Mouse (Mus musculus) MEL (cell line): ENCODE data around the gene Nccrp1. TPM values are rescaled to one million over a fixed set of nuclear protein-coding genes. Genes with fewer than 3 reads are reported as not detected.
A peak's percentile ranks its signal among the peaks of the same experiment; 100 is the strongest.

Source experiments
- DNase-seq: peaks from one replicate; pipeline ENCODE4 v3.0.0; 2011; ENCODE audit warnings: low read depth, low spot score
- H3K27ac ChIP-seq: 2 replicates; pipeline ENCODE4 v1.5.1; 2012; ENCODE audit warnings: low read depth, mild to moderate bottlenecking, control low read depth, low read length, moderate library complexity; ENCODE audit not compliant: control insufficient read depth
- H3K27me3 ChIP-seq, 2 experiments: fragments of 150-350 bp in 1 of 2; sonication (generic) in 1 of 2; 2 replicates each; pipeline ENCODE4 v1.6.1; 2012; ENCODE audit warnings: low read length in 2 of 2, mild to moderate bottlenecking in 2 of 2, improper control_type of control experiment in 1 of 2, moderate library complexity in 1 of 2; ENCODE audit not compliant: insufficient read depth in 2 of 2, control insufficient read depth in 1 of 2
- H3K36me3 ChIP-seq, 2 experiments: 2 replicates each; pipeline ENCODE4 v1.6.1; 2012 to 2014; ENCODE audit warnings: low read length in 2 of 2, improper control_type of control experiment in 1 of 2, inconsistent platforms in 1 of 2, mild to moderate bottlenecking in 1 of 2; ENCODE audit not compliant: insufficient read depth in 2 of 2, control insufficient read depth in 1 of 2
- H3K4me1 ChIP-seq, 2 experiments: fragments of 150-350 bp in 1 of 2; sonication (generic) in 1 of 2; 2 replicates each; pipeline ENCODE4 v1.6.1; 2012; ENCODE audit warnings: low read length in 2 of 2, improper control_type of control experiment in 1 of 2, mild to moderate bottlenecking in 1 of 2; ENCODE audit not compliant: insufficient read depth in 2 of 2, control insufficient read depth in 1 of 2
- H3K4me3 ChIP-seq, 2 experiments: fragments of 150-350 bp in 1 of 2; sonication (generic) in 1 of 2; 2 replicates each; pipeline ENCODE4 v1.5.1; 2012; ENCODE audit warnings: low read depth in 2 of 2, low read length in 2 of 2, mild to moderate bottlenecking in 2 of 2, moderate library complexity in 2 of 2, control low read depth in 1 of 2, improper control_type of control experiment in 1 of 2; ENCODE audit not compliant: control insufficient read depth in 1 of 2, insufficient read depth in 1 of 2
- H3K79me2 ChIP-seq: 2 replicates; pipeline ENCODE4 v1.6.1; 2012; ENCODE audit warnings: mild to moderate bottlenecking, low read length, moderate library complexity; ENCODE audit not compliant: control insufficient read depth, poor library complexity, insufficient read depth
- H3K9ac ChIP-seq: 2 replicates; pipeline ENCODE4 v1.6.1; 2012; ENCODE audit warnings: low read depth, mild to moderate bottlenecking, control low read depth, low read length, moderate library complexity; ENCODE audit not compliant: control insufficient read depth, poor library complexity, severe bottlenecking
- H3K9me3 ChIP-seq: fragments of 150-350 bp; sonication (generic); replicated peaks from 2 replicates; pipeline ENCODE4 v1.6.1; 2012; ENCODE audit warnings: mild to moderate bottlenecking, low read length, improper control_type of control experiment, moderate library complexity; ENCODE audit not compliant: insufficient read depth
- BHLHE40 ChIP-seq: IDR thresholded peaks from 2 replicates; pipeline ENCODE4 v1.6.1; 2012; ENCODE audit warnings: low read depth, mild to moderate bottlenecking, inconsistent platforms, low read length, improper control_type of control experiment, borderline replicate concordance
- CHD1 ChIP-seq: IDR thresholded peaks from 2 replicates; pipeline ENCODE4 v1.6.1; 2012; ENCODE audit warnings: low read depth, mild to moderate bottlenecking, inconsistent platforms, low read length, improper control_type of control experiment
- EP300 ChIP-seq, 2 experiments: IDR thresholded peaks; 2 replicates each; pipeline ENCODE4 v1.6.1; 2011; ENCODE audit warnings: improper control_type of control experiment in 2 of 2, low read length in 2 of 2, low read depth in 1 of 2, mild to moderate bottlenecking in 1 of 2
- GATA1 ChIP-seq: IDR thresholded peaks from 2 replicates; pipeline ENCODE4 v1.6.1; 2011; ENCODE audit warnings: low read depth, low read length, improper control_type of control experiment
- HCFC1 ChIP-seq: IDR thresholded peaks from 2 replicates; pipeline ENCODE4 v1.6.1; 2012; ENCODE audit warnings: low read depth, mild to moderate bottlenecking, inconsistent platforms, low read length, improper control_type of control experiment, moderate library complexity
- JUND ChIP-seq: IDR thresholded peaks from 2 replicates; pipeline ENCODE4 v1.6.1; 2011; ENCODE audit warnings: low read depth, mild to moderate bottlenecking, improper control_type of control experiment, low read length
- KAT2A ChIP-seq: conservative IDR thresholded peaks from 2 replicates; pipeline ENCODE4 v1.6.1; 2012; ENCODE audit warnings: low read depth, low read length, improper control_type of control experiment, inconsistent platforms
- MAFK ChIP-seq: IDR thresholded peaks from 2 replicates; pipeline ENCODE4 v1.6.1; 2011; ENCODE audit warnings: low read depth, mild to moderate bottlenecking, low read length, improper control_type of control experiment, borderline replicate concordance
- MYB ChIP-seq: IDR thresholded peaks from 2 replicates; pipeline ENCODE4 v1.6.1; 2011; ENCODE audit warnings: mild to moderate bottlenecking, low read depth, low read length, improper control_type of control experiment
- MYC ChIP-seq: IDR thresholded peaks from 2 replicates; pipeline ENCODE4 v1.6.1; 2011; ENCODE audit warnings: low read depth, mild to moderate bottlenecking, low read length, improper control_type of control experiment, moderate library complexity
- NRF1 ChIP-seq: IDR thresholded peaks from 2 replicates; pipeline ENCODE4 v1.6.1; 2014; ENCODE audit warnings: low read depth, mild to moderate bottlenecking, inconsistent platforms, low read length, improper control_type of control experiment, moderate library complexity; ENCODE audit not compliant: poor library complexity, insufficient read depth, severe bottlenecking
- POLR2AphosphoS2 ChIP-seq: IDR thresholded peaks from 2 replicates; pipeline ENCODE4 v1.6.1; 2011; ENCODE audit warnings: low read length, improper control_type of control experiment
- POLR2AphosphoS5 ChIP-seq: IDR thresholded peaks from 2 replicates; pipeline ENCODE4 v1.6.1; 2012; ENCODE audit warnings: low read depth, borderline replicate concordance, mild to moderate bottlenecking, inconsistent platforms, low read length, moderate library complexity, mixed read lengths
- SMC3 ChIP-seq: IDR thresholded peaks from 2 replicates; pipeline ENCODE4 v1.6.1; 2011; ENCODE audit warnings: low read depth, low read length, improper control_type of control experiment
- USF1 ChIP-seq: IDR thresholded peaks from 2 replicates; pipeline ENCODE4 v1.6.1; 2014; ENCODE audit warnings: low read depth, mild to moderate bottlenecking, inconsistent platforms, low read length, improper control_type of control experiment, moderate library complexity
- ZKSCAN1 ChIP-seq: IDR thresholded peaks from 2 replicates; pipeline ENCODE4 v1.6.1; 2012; ENCODE audit warnings: low read depth, mild to moderate bottlenecking, inconsistent platforms, low read length, improper control_type of control experiment, moderate library complexity
- ZNF384 ChIP-seq: IDR thresholded peaks from 2 replicates; pipeline ENCODE4 v1.6.1; 2012; ENCODE audit warnings: low read depth, mild to moderate bottlenecking, inconsistent platforms, low read length, improper control_type of control experiment
- polyA plus RNA-seq, 2 experiments: library from polyadenylated mRNA; stranded (reverse) in 1 of 2; unstranded in 1 of 2; fragments of >175 nt in 1 of 2; fragments of >200 nt in 1 of 2; gene quantifications; 2 replicates each; pipeline versions ENCODE4 v1.2.1 to v1.2.4; 2012; ENCODE audit warnings: low replicate concordance in 2 of 2, low read depth in 1 of 2; ENCODE audit not compliant: insufficient read length in 2 of 2, insufficient read depth in 1 of 2, missing spikeins in 1 of 2
- total RNA-seq: library from RNA; depleted of rRNA; stranded (reverse); fragments of 300-350 nt; gene quantifications from 2 replicates; pipeline ENCODE4 v1.2.3, GENCODE M21; 2012

The Nccrp1 gene
- total and polyA plus RNA-seq, 3 experiments, result not detected

DNA sequence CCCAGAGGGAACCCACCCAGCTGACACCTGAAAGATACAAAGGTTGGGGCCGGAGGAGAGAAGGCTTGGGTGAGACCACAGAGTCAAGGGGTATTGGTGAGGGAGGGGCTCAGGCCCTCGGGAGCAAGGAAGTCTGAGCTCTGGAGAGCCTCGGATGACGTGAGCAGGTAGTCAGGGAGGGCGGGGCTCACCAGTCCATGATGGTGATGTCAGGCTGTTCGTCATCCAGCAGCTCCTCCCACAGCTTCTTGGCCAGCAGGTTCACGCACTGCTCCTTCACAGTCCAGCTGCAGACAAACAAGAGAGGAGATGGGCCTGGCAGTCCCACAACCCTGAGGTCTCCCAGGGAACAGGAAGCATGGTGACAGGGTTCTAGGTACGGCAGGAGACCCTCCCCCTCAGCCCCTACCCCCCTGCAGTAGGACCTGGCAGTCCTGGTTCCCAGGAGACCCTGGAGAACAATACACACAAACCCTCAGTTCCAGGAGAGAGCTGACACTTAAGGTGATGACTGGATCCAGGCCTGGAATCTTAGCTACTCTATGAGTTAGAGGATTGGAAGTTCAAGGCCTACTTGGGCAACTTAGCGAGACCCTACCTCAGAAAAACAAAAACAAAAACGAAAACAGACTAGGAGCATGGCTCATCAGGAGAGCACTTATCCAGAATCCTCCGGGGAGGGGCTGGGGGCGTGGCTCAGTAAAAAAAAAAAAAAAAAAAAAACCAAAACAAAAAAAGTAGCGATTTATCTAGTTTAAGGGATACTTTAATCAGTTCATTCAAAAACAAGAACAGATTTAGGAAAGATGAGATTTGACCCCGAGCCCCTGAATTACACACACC lies 1.8 kb downstream of the Nccrp1 start:
- Histone ChIP-seq H3K36me3 (no peaks in the 10 kb centered on the region), H3K27me3 (no peaks in the 10 kb centered on the region; a peak in 1 of 4 replicates), H3K4me3 (no peak overlapping the region), H3K9ac (no peak overlapping the region), H3K4me1 (0 out of 4 replicates have a peak, but pooled peaks cover 0 to 3% of the 10 kb centered on the region in 2 experiments), H3K9me3 (no peaks in the 10 kb centered on the region), H3K79me2 (no peaks in the 10 kb centered on the region), H3K27ac (no peak overlapping the region)
- TF ChIP-seq ZNF384, result peak; percentile 52
- TF ChIP-seq NRF1, result no peak
- DNase-seq, result no peak

GRCm38 (mm10) chr7:28544051-28544601 lies 2.9 kb downstream of the Nccrp1 start:
- Histone ChIP-seq H3K36me3 (no peaks in the 10 kb centered on the region), H3K4me1 (0 out of 4 replicates have a peak, but pooled peaks cover 0 to 3% of the 10 kb centered on the region in 2 experiments), H3K79me2 (no peaks in the 10 kb centered on the region), H3K27ac (no peak overlapping the region), H3K4me3 (no peak overlapping the region), H3K9ac (no peak overlapping the region), H3K27me3 (no peaks in the 10 kb centered on the region; a peak in 1 of 4 replicates), H3K9me3 (no peaks in the 10 kb centered on the region)
- TF ChIP-seq MYB (no peak), POLR2AphosphoS5 (no peak), GATA1 (no peak), JUND (no peak), POLR2AphosphoS2 (no peak), EP300 (IDR thresholded peaks at IDR 0.05; ENCODE audit: low read depth in 1 of 2, low read length in 2 of 2) (no peak), HCFC1 (no peak), MYC (no peak), SMC3 (no peak), USF1 (no peak), KAT2A (no peak), MAFK (no peak), BHLHE40 (no peak), ZNF384 (no peak), ZKSCAN1 (no peak), CHD1 (no peak)
- DNase-seq, result no peak
